Mouse (Mus musculus): ENCODE measurements at regions not wholly inside any gene's neighbourhood (a gene's known extent, or its start where the extent isn't known, plus 50 kb on each side); places are given as distances from the start of the nearest gene placed in this dataset.

GRCm38 (mm10) chr15:61160666-61161065 is 237.9 kb upstream of the A1bg start:
- Histone ChIP-seq H3K9me3 (replicated peaks; ENCODE audit: control insufficient read depth, low read length) (no peaks in the 10 kb centered on the region), H3K27ac (ENCODE audit: low read depth) (no peak overlapping the region), H3K36me3 (replicated peaks; ENCODE audit: control insufficient read depth, insufficient read depth, low read length) (no peaks in the 10 kb centered on the region), H3K27me3 (ENCODE audit: control insufficient read depth, insufficient read depth, low read length) (no peaks in the 10 kb centered on the region), H3K4me1 (ENCODE audit: control insufficient read depth, insufficient read depth) (no peaks in the 10 kb centered on the region), H3K4me3 (ENCODE audit: low read depth, low read length) (no peak overlapping the region), H3K9ac (replicated peaks; ENCODE audit: low read depth, low read length) (no peak overlapping the region), H3K4me2 (ENCODE audit: low read depth, low read length) (no peak overlapping the region)
- DNase-seq (ENCODE audit: low spot score), result no peak
- 54% methylated on average over 1 of the region's 1 CpGs for WGBS
- no peak for ATAC-seq (ENCODE audit: insufficient read depth, low read depth)
- no peak for TF ChIP-seq EP300 (IDR thresholded peaks at IDR 0.05; ENCODE audit: low read depth)
- no peak for TF ChIP-seq CTCF (IDR thresholded peaks at IDR 0.05; ENCODE audit: low read depth)

DNA sequence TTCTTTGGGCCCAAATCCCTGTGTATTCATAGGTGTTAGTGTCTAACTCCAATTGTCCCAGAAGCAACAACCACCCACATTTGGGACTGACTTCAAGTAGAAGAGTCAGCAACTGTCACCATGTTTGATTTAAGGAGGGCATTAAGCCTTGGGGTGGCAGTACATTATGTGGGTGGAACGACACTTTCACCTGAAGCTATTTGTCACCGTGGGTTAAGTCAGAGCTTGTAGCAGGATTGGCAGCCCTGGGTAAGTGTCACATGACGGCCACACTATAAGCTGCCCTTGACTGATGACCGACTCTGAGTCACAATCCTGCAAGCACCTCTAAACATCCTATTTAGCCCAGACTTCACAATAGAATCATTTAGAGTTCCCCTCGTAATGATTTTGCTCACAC is 236.7 kb upstream of the A1bg start:
- DNase-seq (ENCODE audit: low spot score) (no peak), ATAC-seq (ENCODE audit: insufficient read depth, low read depth) (no peak)
- H3K4me1 ChIP-seq (ENCODE audit: control insufficient read depth, insufficient read depth), result no peaks in the 10 kb centered on the region
- H3K27ac ChIP-seq (ENCODE audit: low read depth), result no peak overlapping the region
- TF ChIP-seq EP300 (IDR thresholded peaks at IDR 0.05; ENCODE audit: low read depth) (no peak), CTCF (IDR thresholded peaks at IDR 0.05; ENCODE audit: low read depth) (no peak)
- no peak overlapping the region for H3K4me2 ChIP-seq (ENCODE audit: low read depth, low read length)
- no peaks in the 10 kb centered on the region for H3K36me3 ChIP-seq (replicated peaks; ENCODE audit: control insufficient read depth, insufficient read depth, low read length)
- 74% methylated on average over 5 of the region's 5 CpGs for WGBS
- H3K4me3 ChIP-seq (ENCODE audit: low read depth, low read length), result no peak overlapping the region
- H3K27me3 ChIP-seq (ENCODE audit: control insufficient read depth, insufficient read depth, low read length), result no peaks in the 10 kb centered on the region
- no peak overlapping the region for H3K9ac ChIP-seq (replicated peaks; ENCODE audit: low read depth, low read length)
- no peaks in the 10 kb centered on the region for H3K9me3 ChIP-seq (replicated peaks; ENCODE audit: control insufficient read depth, low read length)

- Histone ChIP-seq H3K9me3 (replicated peaks; ENCODE audit: control insufficient read depth, low read length) (no peaks in the 10 kb centered on the region), H3K36me3 (replicated peaks; ENCODE audit: control insufficient read depth, insufficient read depth, low read length) (no peaks in the 10 kb centered on the region), H3K4me2 (ENCODE audit: low read depth, low read length) (peak overlapping the region; percentile 61), H3K4me1 (ENCODE audit: control insufficient read depth, insufficient read depth) (no peaks in the 10 kb centered on the region), H3K27ac (ENCODE audit: low read depth) (peak overlapping the region; percentile 7; the same call in 1 of the 2 replicates), H3K9ac (replicated peaks; ENCODE audit: low read depth, low read length) (no peak overlapping the region), H3K4me3 (ENCODE audit: low read depth, low read length) (peak overlapping the region; percentile 42), H3K27me3 (ENCODE audit: control insufficient read depth, insufficient read depth, low read length) (no peaks in the 10 kb centered on the region)
- peak; percentile 15 for DNase-seq (ENCODE audit: low spot score)
- ATAC-seq (ENCODE audit: insufficient read depth, low read depth), result no peak
- 35% methylated on average over 13 of the region's 13 CpGs for WGBS
- TF ChIP-seq EP300 (IDR thresholded peaks at IDR 0.05; ENCODE audit: low read depth) (no peak), CTCF (IDR thresholded peaks at IDR 0.05; ENCODE audit: low read depth) (no peak)
These were observed 235.3 kb upstream of the A1bg start for GRCm38 (mm10) chr15:61158041-61158545.

GRCm38 (mm10) chr15:61157543-61157942 is 234.7 kb upstream of the A1bg start:
- ATAC-seq (ENCODE audit: insufficient read depth, low read depth), result peak; percentile 20; the same call in 1 of the 2 replicates
- Histone ChIP-seq H3K4me1 (ENCODE audit: control insufficient read depth, insufficient read depth) (no peaks in the 10 kb centered on the region), H3K9me3 (replicated peaks; ENCODE audit: control insufficient read depth, low read length) (no peaks in the 10 kb centered on the region), H3K4me2 (ENCODE audit: low read depth, low read length) (peak overlapping the region; percentile 61), H3K27me3 (ENCODE audit: control insufficient read depth, insufficient read depth, low read length) (no peaks in the 10 kb centered on the region), H3K4me3 (ENCODE audit: low read depth, low read length) (peak overlapping the region; percentile 42), H3K27ac (ENCODE audit: low read depth) (no peak overlapping the region), H3K36me3 (replicated peaks; ENCODE audit: control insufficient read depth, insufficient read depth, low read length) (no peaks in the 10 kb centered on the region), H3K9ac (replicated peaks; ENCODE audit: low read depth, low read length) (no peak overlapping the region)
- peak; percentile 39; the same call in 1 of the 2 replicates for TF ChIP-seq EP300 (IDR thresholded peaks at IDR 0.05; ENCODE audit: low read depth)
- peak; percentile 100 for TF ChIP-seq CTCF (IDR thresholded peaks at IDR 0.05; ENCODE audit: low read depth)
- WGBS, result 7% methylated on average over 13 of the region's 13 CpGs
- DNase-seq (ENCODE audit: low spot score), result peak; percentile 81

DNA sequence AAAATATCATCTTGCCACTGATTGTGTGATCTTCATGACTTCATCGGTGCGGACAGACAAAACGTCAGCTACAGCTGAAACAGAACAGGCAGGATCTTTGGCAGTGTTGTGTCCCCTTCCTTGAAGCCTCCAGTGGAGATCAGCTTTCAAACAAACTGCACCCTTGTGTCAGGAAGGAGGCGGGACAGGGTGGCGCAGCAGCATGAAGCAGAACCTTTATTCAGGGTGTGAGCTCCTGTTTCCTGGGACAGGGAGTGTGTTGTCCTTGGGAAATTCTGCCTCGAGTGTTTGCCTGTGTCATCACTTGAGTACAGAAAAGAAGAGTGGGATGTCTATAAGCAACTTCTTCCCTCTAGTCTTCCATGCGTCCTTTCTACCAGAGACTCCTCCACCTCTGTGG is 232.7 kb upstream of the A1bg start:
- no peak for DNase-seq (ENCODE audit: low spot score)
- TF ChIP-seq CTCF (IDR thresholded peaks at IDR 0.05; ENCODE audit: low read depth), result no peak
- no peak for TF ChIP-seq EP300 (IDR thresholded peaks at IDR 0.05; ENCODE audit: low read depth)
- Histone ChIP-seq H3K36me3 (replicated peaks; ENCODE audit: control insufficient read depth, insufficient read depth, low read length) (no peaks in the 10 kb centered on the region), H3K27ac (ENCODE audit: low read depth) (no peak overlapping the region), H3K9ac (replicated peaks; ENCODE audit: low read depth, low read length) (0 out of 2 replicates have a peak overlapping the region, but pooled peaks have one; percentile 30), H3K4me2 (ENCODE audit: low read depth, low read length) (no peak overlapping the region), H3K9me3 (replicated peaks; ENCODE audit: control insufficient read depth, low read length) (no peaks in the 10 kb centered on the region), H3K27me3 (ENCODE audit: control insufficient read depth, insufficient read depth, low read length) (no peaks in the 10 kb centered on the region), H3K4me3 (ENCODE audit: low read depth, low read length) (no peak overlapping the region), H3K4me1 (ENCODE audit: control insufficient read depth, insufficient read depth) (no peaks in the 10 kb centered on the region)
- 47% methylated on average over 7 of the region's 7 CpGs for WGBS
- ATAC-seq (ENCODE audit: insufficient read depth, low read depth), result no peak

DNA sequence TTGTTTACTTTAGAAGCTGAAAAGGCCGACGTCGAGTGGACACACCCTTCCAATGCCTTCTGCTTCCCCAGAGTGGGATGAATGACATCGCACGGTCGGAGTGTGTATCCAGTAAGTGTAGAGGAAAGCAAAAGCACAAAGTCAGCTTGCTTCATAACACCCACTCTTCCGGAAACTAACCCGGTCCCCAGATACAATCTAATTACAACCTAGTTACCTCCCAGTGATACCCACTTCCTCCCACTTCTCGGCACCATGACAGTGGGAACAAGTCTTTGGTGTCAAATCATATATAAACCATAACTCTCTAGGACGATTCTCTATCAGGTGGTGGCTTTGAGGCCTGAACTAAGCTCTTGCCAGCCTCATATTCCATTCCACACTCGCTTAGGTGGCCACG is 231.4 kb upstream of the A1bg start:
- DNase-seq (ENCODE audit: low spot score) (no peak), ATAC-seq (ENCODE audit: insufficient read depth, low read depth) (no peak)
- Histone ChIP-seq H3K9ac (replicated peaks; ENCODE audit: low read depth, low read length) (no peak overlapping the region), H3K4me1 (ENCODE audit: control insufficient read depth, insufficient read depth) (no peaks in the 10 kb centered on the region), H3K27me3 (ENCODE audit: control insufficient read depth, insufficient read depth, low read length) (no peaks in the 10 kb centered on the region), H3K36me3 (replicated peaks; ENCODE audit: control insufficient read depth, insufficient read depth, low read length) (no peaks in the 10 kb centered on the region), H3K27ac (ENCODE audit: low read depth) (no peak overlapping the region), H3K4me3 (ENCODE audit: low read depth, low read length) (no peak overlapping the region), H3K9me3 (replicated peaks; ENCODE audit: control insufficient read depth, low read length) (no peaks in the 10 kb centered on the region), H3K4me2 (ENCODE audit: low read depth, low read length) (no peak overlapping the region)
- 76% methylated on average over 12 of the region's 12 CpGs for WGBS
- TF ChIP-seq CTCF (IDR thresholded peaks at IDR 0.05; ENCODE audit: low read depth) (no peak), EP300 (IDR thresholded peaks at IDR 0.05; ENCODE audit: low read depth) (no peak)

All from heart, postnatal 0 days (tissue).